Mouse (Mus musculus): ENCODE measurements around the gene Cpz. TPM values are rescaled to one million over a fixed set of nuclear protein-coding genes. Genes with fewer than 3 reads are reported as not detected.

Cpz gene
- 5.3 and 6.4 TPM in 2 replicates for polyA plus RNA-seq (2014; fragmentation: Nextera tagmentation; extraction: Ambion mirVana)

DNA sequence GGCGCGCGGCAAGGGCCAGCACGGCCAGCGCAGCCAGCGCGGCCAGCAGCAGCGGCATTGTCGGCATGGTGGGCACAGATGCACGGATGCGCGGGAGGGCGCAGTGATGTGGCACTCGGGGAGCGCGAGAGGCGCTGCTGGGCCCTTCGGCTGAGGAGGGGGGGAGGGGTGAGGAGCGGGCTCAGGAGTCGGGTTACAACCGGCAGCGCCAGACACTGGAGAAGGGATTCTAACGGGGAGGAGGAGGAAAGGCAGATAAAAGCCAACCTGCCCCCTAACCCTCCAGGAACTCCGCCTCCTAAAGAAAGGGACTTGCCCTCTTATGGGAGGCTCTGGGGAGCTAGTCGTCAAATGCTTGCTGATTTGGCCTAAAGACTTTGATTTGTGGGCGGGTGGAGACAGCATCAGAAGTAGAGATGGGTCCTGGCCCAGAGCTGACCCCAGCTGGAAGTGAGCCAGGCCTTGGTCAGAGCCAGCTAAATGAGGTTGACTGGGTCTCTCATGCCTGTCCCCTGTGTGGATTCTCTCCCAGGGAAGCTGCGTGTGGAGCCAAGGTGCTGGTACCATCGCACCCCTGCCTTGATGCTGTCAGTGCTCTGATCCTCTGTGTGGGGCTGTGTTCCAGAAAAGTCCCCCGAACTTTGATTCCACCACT is at the start of gene Cpz:
Gene Cpz, minus strand, starts transcription at position 230 of the 655 bp plus-strand sequence.
- DNase-seq (ENCODE audit: low spot score) (peak; percentile 87), ATAC-seq (ENCODE audit: low FRiP score) (peak; percentile 85)
- Histone ChIP-seq H3K4me3 (ENCODE audit: low read depth, low read length) (peak within 1 kb of the TSS; percentile 25), H3K4me2 (replicated peaks; ENCODE audit: low read depth, low read length) (peak within 1 kb of the TSS; percentile 67), H3K9me3 (ENCODE audit: control insufficient read depth, low read length) (no peaks in the 10 kb centered on the region), H3K27ac (ENCODE audit: low read depth, low read length) (no peak within 1 kb of the TSS), H3K9ac (ENCODE audit: low read depth, low read length) (peak within 1 kb of the TSS; percentile 48), H3K4me1 (replicated peaks; ENCODE audit: control insufficient read depth, insufficient read depth, low read length) (peaks cover 8% of the 10 kb centered on the region), H3K27me3 (ENCODE audit: control insufficient read depth, insufficient read depth, low read length) (peaks cover 13% of the 10 kb centered on the region), H3K36me3 (ENCODE audit: control insufficient read depth, insufficient read depth, low read length) (no peaks in the 10 kb centered on the region)
- 4% methylated on average over 26 of the region's 29 CpGs for WGBS

DNA sequence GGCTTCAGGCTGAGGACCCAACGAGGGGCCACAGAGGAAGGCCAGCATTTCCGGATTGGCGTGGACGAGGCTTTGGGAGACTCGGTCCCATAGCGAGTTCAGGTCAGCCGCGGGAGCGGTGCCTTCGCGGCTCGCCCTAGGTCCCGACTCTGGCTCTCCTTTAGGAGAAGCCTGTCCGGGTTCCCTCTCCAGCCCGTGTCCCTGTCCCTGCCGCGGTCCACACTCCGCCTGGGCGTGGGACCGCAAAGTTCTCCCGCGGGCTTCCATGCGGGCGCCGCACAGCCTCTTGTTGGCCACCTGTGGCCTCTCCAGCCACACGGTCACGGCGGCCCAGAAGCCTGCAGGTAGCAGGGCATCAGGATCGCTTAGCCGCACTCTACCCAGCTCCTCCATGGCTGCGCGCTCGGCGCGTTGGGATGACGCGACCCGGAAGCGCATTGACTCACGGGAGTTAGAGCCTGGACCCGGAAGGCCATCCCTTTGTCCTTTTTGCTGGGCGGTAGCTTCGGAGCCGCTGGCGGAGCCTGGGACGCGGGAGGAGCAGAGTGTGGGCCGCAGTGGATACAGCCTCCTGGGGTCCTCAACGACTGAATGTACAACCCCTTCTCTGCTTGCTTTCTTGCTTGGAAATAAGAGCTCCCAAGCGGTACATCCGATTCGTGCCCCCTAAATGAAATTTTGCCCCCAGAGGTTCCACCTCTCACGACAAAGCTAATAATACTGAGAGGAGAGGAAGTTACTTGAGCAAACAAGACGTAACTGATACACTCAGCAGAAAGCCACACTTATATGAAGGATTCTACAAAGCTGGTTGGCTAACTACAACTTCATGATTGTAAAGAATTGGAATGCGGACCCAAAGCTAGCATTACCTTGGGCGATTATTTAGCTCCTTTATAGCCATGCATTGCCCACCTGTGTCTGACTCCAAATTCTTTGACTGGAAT is 49.4 kb upstream of the Cpz start, which contains the start of gene Trmt44:
Gene Trmt44, minus strand, starts transcription at position 418 of the 947 bp plus-strand sequence.
- Histone ChIP-seq H3K27me3 (ENCODE audit: control insufficient read depth, insufficient read depth, low read length) (no peaks in the 10 kb centered on the region), H3K4me3 (ENCODE audit: low read depth, low read length) (peak within 1 kb of the TSS; percentile 96), H3K27ac (ENCODE audit: low read depth, low read length) (peak within 1 kb of the TSS; percentile 86), H3K36me3 (ENCODE audit: control insufficient read depth, insufficient read depth, low read length) (no peaks in the 10 kb centered on the region), H3K4me1 (replicated peaks; ENCODE audit: control insufficient read depth, insufficient read depth, low read length) (peaks cover 5% of the 10 kb centered on the region; the same call in 1 of the 2 replicates), H3K4me2 (replicated peaks; ENCODE audit: low read depth, low read length) (peak within 1 kb of the TSS; percentile 92), H3K9me3 (ENCODE audit: control insufficient read depth, low read length) (no peaks in the 10 kb centered on the region), H3K9ac (ENCODE audit: low read depth, low read length) (peak within 1 kb of the TSS; percentile 84)
- DNase-seq (ENCODE audit: low spot score) = peak; percentile 93
- WGBS = 4% methylated on average over 56 of the region's 56 CpGs
- peak; percentile 97 for ATAC-seq (ENCODE audit: low FRiP score)

DNA sequence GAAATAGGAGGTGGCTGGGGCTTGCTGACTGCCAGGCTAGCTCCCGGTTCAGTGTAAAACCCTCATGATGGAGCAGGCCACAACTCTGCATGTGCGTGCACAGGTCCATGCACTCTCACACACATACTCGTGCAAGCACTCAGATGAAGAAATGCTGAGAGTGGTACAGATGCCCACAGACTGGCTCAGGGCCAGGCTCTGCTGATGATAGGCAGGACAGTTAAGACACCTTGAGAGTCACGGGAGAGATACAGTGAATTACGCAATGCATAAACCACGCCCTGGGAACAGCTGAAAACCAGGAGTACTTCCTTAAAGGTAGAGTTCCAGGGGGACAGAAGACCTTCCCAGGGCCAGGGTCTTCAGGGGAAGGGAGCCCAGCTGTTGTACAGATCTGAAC is 46.0 kb upstream of the Cpz start:
- H3K9me3 ChIP-seq (ENCODE audit: control insufficient read depth, low read length) = no peaks in the 10 kb centered on the region
- no peaks in the 10 kb centered on the region for H3K27me3 ChIP-seq (ENCODE audit: control insufficient read depth, insufficient read depth, low read length)
- ATAC-seq (ENCODE audit: low FRiP score) (no peak), DNase-seq (ENCODE audit: low spot score) (no peak)
- H3K4me1 ChIP-seq (replicated peaks; ENCODE audit: control insufficient read depth, insufficient read depth, low read length) = peaks cover 5% of the 10 kb centered on the region; the same call in 1 of the 2 replicates
- no peaks in the 10 kb centered on the region for H3K36me3 ChIP-seq (ENCODE audit: control insufficient read depth, insufficient read depth, low read length)
- no peak overlapping the region for H3K9ac ChIP-seq (ENCODE audit: low read depth, low read length)
- no peak overlapping the region for H3K27ac ChIP-seq (ENCODE audit: low read depth, low read length)
- WGBS = 96% methylated on average over 6 of the region's 6 CpGs
- no peak overlapping the region for H3K4me3 ChIP-seq (ENCODE audit: low read depth, low read length)
- no peak overlapping the region for H3K4me2 ChIP-seq (replicated peaks; ENCODE audit: low read depth, low read length)

DNA sequence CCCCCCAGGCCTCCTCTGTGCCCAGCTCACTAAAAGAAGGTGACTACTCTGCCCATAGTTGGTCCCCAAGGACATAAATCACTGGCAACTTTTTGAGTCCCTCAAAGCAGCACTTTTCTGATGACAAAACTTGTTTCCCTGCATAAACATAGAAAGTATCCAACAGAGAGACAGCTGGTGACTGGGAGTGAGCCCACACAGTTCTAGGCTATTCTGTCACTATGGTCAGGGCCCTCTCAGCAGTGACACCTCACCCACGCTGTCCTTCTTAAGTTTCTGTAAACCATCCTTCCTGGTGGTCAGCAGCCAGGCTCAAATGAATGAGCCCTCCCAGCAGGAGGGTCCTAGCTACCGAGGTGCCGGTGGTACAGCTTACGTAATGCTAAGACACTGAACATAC is 41.1 kb upstream of the Cpz start:
- 87% methylated on average over 4 of the region's 4 CpGs for WGBS

DNA sequence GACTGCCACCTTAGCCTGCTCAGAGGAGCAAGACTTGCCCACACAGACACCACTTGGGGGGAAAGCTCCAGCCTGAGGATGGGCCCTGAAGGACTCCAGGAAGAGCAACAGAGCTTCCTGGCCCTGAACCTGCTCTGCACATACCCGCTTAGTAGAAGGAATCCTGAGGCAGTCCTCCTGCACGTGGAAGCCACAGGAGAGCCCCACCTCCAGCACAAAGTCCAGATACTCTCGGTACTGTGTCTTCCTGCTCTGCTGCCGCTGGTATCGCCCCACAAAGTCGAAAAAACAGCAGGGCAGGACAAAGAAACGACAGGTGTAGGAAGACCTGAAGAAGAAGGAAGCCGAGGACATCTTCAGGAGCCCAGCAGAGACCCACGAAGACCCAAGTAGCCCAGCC is 39.7 kb upstream of the Cpz start:
- Histone ChIP-seq H3K9ac (ENCODE audit: low read depth, low read length) (no peak overlapping the region), H3K9me3 (ENCODE audit: control insufficient read depth, low read length) (no peaks in the 10 kb centered on the region), H3K27me3 (ENCODE audit: control insufficient read depth, insufficient read depth, low read length) (no peaks in the 10 kb centered on the region), H3K27ac (ENCODE audit: low read depth, low read length) (no peak overlapping the region), H3K4me1 (replicated peaks; ENCODE audit: control insufficient read depth, insufficient read depth, low read length) (no peaks in the 10 kb centered on the region), H3K36me3 (ENCODE audit: control insufficient read depth, insufficient read depth, low read length) (no peaks in the 10 kb centered on the region; the same call in 1 of the 2 replicates), H3K4me3 (ENCODE audit: low read depth, low read length) (no peak overlapping the region), H3K4me2 (replicated peaks; ENCODE audit: low read depth, low read length) (no peak overlapping the region)
- DNase-seq (ENCODE audit: low spot score) = no peak
- 89% methylated on average over 9 of the region's 9 CpGs for WGBS
- ATAC-seq (ENCODE audit: low FRiP score) = no peak

More for the DNA sequence above, 41.1 kb upstream of the Cpz start:
- no peak overlapping the region for H3K4me2 ChIP-seq (replicated peaks; ENCODE audit: low read depth, low read length)
- ATAC-seq (ENCODE audit: low FRiP score) (no peak), DNase-seq (ENCODE audit: low spot score) (no peak)
- H3K36me3 ChIP-seq (ENCODE audit: control insufficient read depth, insufficient read depth, low read length) = no peaks in the 10 kb centered on the region; the same call in 1 of the 2 replicates
- H3K9ac ChIP-seq (ENCODE audit: low read depth, low read length) = no peak overlapping the region
- no peaks in the 10 kb centered on the region for H3K27me3 ChIP-seq (ENCODE audit: control insufficient read depth, insufficient read depth, low read length)
- H3K27ac ChIP-seq (ENCODE audit: low read depth, low read length) = no peak overlapping the region
- no peaks in the 10 kb centered on the region for H3K9me3 ChIP-seq (ENCODE audit: control insufficient read depth, low read length)
- H3K4me1 ChIP-seq (replicated peaks; ENCODE audit: control insufficient read depth, insufficient read depth, low read length) = no peaks in the 10 kb centered on the region
- H3K4me3 ChIP-seq (ENCODE audit: low read depth, low read length) = no peak overlapping the region

DNA sequence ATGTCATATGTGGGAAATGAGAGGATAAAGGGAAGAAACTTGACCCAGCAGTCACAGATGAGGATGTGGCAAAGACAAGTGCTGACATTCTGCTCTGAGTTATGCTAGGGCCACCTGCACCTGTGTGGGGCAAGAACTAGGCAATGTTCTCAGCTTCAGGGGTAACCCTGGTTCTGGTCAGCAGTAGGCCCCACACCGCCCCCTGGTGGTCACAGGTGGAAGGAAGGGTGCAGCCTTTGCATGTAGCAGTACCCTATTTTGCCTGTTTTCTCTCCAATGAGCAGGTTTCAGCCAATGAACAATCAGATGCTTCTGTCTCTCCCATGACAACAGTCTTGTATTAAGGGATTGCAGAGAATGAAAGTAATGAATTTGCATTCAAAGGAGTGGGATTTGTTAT is 38.0 kb upstream of the Cpz start:
- Histone ChIP-seq H3K9me3 (ENCODE audit: control insufficient read depth, low read length) (no peaks in the 10 kb centered on the region), H3K4me2 (replicated peaks; ENCODE audit: low read depth, low read length) (no peak overlapping the region), H3K27ac (ENCODE audit: low read depth, low read length) (no peak overlapping the region), H3K4me1 (replicated peaks; ENCODE audit: control insufficient read depth, insufficient read depth, low read length) (no peaks in the 10 kb centered on the region), H3K9ac (ENCODE audit: low read depth, low read length) (no peak overlapping the region), H3K27me3 (ENCODE audit: control insufficient read depth, insufficient read depth, low read length) (no peaks in the 10 kb centered on the region), H3K36me3 (ENCODE audit: control insufficient read depth, insufficient read depth, low read length) (no peaks in the 10 kb centered on the region; the same call in 1 of the 2 replicates), H3K4me3 (ENCODE audit: low read depth, low read length) (no peak overlapping the region)
- 0% methylated on average over 1 of the region's 1 CpGs for WGBS
- ATAC-seq (ENCODE audit: low FRiP score) (no peak), DNase-seq (ENCODE audit: low spot score) (peak; percentile 87)

DNA sequence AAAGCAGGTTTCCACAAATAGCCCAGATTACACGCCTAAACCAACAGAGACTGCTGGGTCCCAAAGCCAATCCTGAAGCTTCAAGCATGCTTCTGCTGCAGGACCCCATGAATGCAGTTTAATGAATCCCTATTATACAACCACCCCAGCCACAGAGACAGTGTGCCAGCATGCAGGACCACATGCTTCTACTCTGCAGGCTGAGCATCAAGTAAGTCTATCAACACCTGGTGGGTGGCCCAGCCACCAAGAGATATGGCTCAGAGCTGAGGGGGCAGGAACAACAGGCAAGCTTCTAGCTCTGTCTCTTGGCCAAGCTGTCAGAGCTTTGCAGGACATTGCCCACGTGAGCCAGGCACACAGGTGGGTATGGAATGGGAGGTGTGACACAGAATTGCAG is 37.1 kb upstream of the Cpz start:
- WGBS = 92% methylated on average over 2 of the region's 2 CpGs
- no peak overlapping the region for H3K4me2 ChIP-seq (replicated peaks; ENCODE audit: low read depth, low read length)

DNA sequence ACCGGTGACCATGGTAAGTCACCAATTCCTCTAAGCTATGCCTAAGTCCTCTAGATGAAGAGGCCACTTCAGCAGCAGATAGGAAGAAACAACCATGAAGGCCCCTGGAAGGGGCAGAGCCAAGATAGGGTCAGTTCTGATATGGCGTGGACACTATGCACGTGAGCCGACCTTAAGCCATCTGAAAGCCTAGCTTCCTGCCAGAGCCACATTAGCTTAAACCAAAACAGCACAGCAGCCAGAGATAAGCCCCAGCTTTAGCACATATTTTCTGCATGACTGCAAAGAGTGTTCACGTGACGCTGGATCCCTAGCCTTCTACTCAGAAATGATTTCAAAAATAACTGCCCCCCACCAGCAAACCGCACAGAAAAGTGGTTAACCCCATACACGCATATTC is 33.9 kb upstream of the Cpz start:
- 95% methylated on average over 8 of the region's 8 CpGs for WGBS
- no peaks in the 10 kb centered on the region; the same call in 1 of the 2 replicates for H3K36me3 ChIP-seq (ENCODE audit: control insufficient read depth, insufficient read depth, low read length)
- no peak overlapping the region for H3K4me3 ChIP-seq (ENCODE audit: low read depth, low read length)
- no peak overlapping the region for H3K9ac ChIP-seq (ENCODE audit: low read depth, low read length)
- DNase-seq (ENCODE audit: low spot score) = no peak
- H3K4me2 ChIP-seq (replicated peaks; ENCODE audit: low read depth, low read length) = no peak overlapping the region
- no peaks in the 10 kb centered on the region for H3K27me3 ChIP-seq (ENCODE audit: control insufficient read depth, insufficient read depth, low read length)
- H3K4me1 ChIP-seq (replicated peaks; ENCODE audit: control insufficient read depth, insufficient read depth, low read length) = no peaks in the 10 kb centered on the region
- H3K27ac ChIP-seq (ENCODE audit: low read depth, low read length) = no peak overlapping the region
- ATAC-seq (ENCODE audit: low FRiP score) = no peak
- no peaks in the 10 kb centered on the region for H3K9me3 ChIP-seq (ENCODE audit: control insufficient read depth, low read length)

More for the DNA sequence above, 37.1 kb upstream of the Cpz start:
- Histone ChIP-seq H3K9me3 (ENCODE audit: control insufficient read depth, low read length) (no peaks in the 10 kb centered on the region), H3K27ac (ENCODE audit: low read depth, low read length) (no peak overlapping the region), H3K27me3 (ENCODE audit: control insufficient read depth, insufficient read depth, low read length) (no peaks in the 10 kb centered on the region), H3K36me3 (ENCODE audit: control insufficient read depth, insufficient read depth, low read length) (no peaks in the 10 kb centered on the region; the same call in 1 of the 2 replicates), H3K4me1 (replicated peaks; ENCODE audit: control insufficient read depth, insufficient read depth, low read length) (no peaks in the 10 kb centered on the region), H3K9ac (ENCODE audit: low read depth, low read length) (no peak overlapping the region), H3K4me3 (ENCODE audit: low read depth, low read length) (no peak overlapping the region)
- DNase-seq (ENCODE audit: low spot score) (no peak), ATAC-seq (ENCODE audit: low FRiP score) (no peak)

All from hindbrain, embryonic 11.5 days (tissue).